Mouse (Mus musculus) natural killer cell, adult 2 months (primary cell): ENCODE measurements at regions not wholly inside any gene's neighbourhood (a gene's known extent, or its start where the extent isn't known, plus 50 kb on each side); places are given as distances from the start of the nearest gene placed in this dataset.

ENCODE experiments used
- DNase-seq, 2 experiments: peaks; one replicate each; pipeline ENCODE4 v3.0.0; 2022; ENCODE audit warnings: low spot score in 2 of 2

- no peak for DNase-seq
Observed at GRCm38 (mm10) chr16:30118876-30119275, 54.7 kb downstream of the Hes1 start.

- DNase-seq: no peak
Observed at GRCm38 (mm10) chr16:30120330-30121265, 56.4 kb downstream of the Hes1 start.

DNA sequence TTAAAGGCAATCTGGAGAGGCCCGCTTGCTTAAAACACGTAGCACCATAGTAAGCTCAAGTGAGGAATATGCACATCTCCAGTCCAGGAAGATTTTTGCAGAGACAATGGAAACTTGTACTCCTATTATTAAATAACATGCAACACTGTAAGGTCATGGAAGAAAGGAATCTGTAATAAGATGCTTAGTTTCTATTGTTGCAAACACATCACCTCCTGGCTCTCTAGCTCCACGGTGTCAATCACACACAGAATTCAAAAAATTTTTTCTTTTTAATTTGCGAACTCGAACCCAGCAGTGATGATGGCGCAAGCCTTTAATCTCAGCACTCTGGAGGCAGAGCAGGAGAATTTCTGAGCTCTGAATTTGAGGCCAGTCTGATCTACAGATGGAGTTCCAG, 57.4 kb downstream of the Hes1 start:
- no peak for DNase-seq

DNA sequence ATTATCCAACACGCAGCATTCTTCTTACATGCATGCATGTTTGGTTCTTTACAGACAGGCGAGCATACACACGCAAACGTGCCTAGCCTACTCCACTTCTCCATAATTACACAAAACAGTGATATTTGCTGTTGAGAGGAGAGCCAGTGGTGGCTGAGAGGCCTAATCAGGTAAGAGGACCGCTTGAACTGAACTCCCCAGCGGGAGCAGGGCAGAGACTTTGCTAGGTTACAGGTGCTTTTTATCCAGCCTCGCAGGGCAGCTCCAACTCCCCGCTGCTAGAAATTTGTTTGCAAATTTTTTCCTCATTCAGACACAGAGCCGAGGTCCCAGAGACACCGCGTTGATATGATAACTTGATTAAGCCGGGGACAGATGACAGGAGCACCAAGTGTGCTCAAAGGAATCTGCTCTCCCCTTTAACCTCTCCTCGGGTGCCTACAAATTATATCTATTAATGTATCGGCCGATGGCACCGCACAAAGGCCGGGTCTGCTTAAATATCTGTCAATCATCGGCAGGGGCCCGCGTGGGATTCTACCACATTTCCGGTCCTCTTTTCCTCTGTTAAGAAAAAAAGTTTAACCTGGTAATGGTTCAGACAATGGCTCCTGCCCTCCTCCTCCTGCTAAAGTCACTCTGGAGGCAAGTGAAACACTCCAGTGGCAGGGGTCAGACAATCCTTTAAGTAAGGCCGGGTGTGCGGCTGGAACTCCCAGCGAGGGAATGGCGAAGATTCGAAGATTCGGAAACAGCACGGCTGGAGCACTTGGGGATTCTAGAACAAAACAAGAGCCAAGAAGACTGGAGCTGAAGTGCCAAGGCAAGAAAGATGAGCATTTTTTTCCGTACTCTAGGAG, 58.3 kb downstream of the Hes1 start:
- no peak for DNase-seq

DNA sequence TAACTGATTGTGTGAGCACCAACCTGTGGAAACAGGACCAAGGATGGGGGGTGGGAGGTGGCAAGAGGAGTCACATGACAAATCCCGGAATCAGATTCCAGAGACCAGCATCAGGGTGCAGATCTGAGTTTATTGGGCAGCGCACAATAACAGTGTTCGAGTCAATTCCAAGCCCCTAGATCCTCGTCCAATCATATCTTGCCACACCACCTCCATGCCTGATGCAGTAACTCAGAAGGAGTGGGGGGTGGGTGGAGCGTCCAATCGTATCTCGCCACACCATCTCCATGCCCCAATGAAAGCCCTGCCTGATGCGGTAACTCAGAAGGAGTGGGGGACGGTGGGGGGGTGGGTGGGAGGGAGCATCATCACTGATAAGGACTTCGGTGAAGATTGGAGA, 62.8 kb downstream of the Hes1 start:
- DNase-seq: no peak

DNA sequence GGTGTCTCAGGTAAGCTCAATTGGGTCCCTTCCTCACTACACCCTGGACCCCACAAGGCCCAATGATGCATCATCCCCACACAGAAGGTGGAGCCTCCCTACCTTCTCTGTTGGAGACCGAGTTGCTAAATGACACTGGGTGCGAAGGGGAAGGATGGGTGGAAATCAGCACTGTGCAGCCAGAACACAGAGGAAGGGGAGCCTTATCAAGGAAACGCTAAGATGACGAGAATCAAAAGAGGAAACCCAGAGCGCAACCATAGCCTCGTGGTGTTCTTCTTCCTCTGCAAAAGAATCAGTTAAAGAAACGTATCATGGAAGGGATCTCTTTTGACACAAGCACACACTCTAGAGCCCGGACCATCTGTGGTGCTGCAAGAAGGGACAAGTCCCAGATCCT, 64.6 kb downstream of the Hes1 start:
- no peak for DNase-seq

GRCm38 (mm10) chr16:30129218-30130112, 65.3 kb downstream of the Hes1 start:
- DNase-seq: no peak

- no peak for DNase-seq
Observed at GRCm38 (mm10) chr16:30130113-30130471, 65.9 kb downstream of the Hes1 start.

GRCm38 (mm10) chr16:30132086-30132485, 67.9 kb downstream of the Hes1 start:
- DNase-seq: no peak

- no peak for DNase-seq
Observed at GRCm38 (mm10) chr16:30134642-30135165, 70.5 kb downstream of the Hes1 start.

DNA sequence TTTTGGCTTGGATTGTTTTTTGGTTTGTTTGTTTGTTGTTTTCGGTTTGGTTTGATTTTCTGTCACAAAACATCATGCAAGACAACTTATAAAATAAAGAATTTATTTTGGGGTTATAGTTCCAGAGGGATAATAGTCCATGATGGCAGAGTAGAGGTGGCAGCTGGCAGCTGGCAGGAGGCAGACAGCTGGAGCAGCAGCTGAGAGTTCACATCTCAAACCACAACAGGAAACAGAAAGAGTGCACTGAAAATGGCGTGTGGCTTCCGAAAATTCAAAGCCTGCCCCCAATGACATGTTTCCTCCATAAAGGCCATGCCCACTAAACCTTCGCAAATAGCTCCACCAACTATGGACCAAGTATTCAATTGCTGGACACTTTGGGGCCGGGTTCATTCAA, 72.7 kb downstream of the Hes1 start:
- DNase-seq: no peak

- no peak for DNase-seq
Observed at GRCm38 (mm10) chr16:30137812-30138211, 73.6 kb downstream of the Hes1 start.

DNA sequence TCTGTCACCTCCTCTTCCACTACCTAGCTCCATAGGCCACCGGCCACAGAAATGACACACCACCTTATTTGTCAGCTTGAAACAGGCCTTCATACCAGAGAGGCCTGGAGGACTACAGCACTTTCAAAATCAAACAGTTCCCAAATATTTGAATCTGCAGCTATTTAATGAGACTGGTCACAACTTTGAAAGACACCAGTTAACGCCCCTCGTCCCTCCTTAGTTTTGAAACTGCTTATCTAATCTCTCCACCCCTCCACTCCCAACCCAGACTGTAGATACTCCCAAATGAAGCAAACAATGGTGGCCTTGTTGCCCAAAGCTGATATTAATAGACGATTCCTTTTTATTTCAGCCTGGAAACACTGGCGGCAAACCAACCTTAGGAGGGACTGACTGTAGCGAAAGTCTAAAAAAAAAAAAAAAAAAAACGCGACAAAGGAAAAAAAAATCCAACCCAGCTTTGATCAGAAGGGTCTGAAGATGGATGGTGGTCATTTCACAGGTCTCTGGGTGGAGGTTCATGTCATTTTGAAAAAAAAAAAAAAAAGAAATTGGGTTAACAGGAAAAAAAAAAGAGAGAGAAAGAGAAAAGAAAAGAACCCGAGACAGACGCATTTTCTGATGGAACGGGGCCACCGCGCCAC, 80.8 kb downstream of the Hes1 start:
- DNase-seq: no peak

GRCm38 (mm10) chr16:30145465-30146207, 81.5 kb downstream of the Hes1 start:
- DNase-seq: peak; percentile 62 to 67

DNA sequence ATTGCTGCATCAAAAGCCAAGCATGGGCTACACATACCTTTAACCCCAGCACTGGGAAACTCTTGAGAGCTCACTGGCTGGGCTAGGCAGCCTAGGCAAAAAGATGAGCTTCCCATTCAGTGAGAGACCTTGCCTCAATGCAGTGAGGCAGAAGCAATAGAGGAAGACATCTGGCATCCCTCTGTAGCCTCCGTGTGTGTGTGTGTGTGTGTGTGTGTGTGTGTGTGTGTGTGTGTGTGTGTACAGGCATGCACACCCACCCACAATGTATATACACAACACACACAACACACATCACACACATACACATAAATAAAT, 82.0 kb downstream of the Hes1 start:
- no peak for DNase-seq

- no peak for DNase-seq
Observed at GRCm38 (mm10) chr16:30147296-30147695, 83.1 kb downstream of the Hes1 start.

GRCm38 (mm10) chr16:30151104-30151503, 86.9 kb downstream of the Hes1 start:
- no peak for DNase-seq

DNA sequence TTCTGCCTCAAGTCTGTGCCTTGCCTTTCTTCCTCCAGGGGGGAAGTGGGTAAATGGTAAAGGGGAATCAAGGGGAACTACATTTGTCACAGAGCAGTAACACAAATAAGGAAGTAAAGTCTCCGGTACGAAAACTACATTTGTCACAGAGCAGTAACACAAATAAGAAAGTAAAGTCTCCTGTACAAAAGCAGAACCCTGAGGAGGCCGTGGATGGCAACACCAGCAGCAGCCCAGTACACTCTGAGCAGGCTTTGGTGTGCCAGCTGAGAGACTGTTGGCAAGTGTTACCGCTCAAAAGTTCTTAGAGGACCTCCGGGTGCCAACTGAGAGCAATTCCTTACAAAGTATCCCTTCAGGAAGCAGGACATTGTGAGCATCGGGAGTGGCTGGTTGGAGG, 90.9 kb downstream of the Hes1 start:
- no peak for DNase-seq

DNA sequence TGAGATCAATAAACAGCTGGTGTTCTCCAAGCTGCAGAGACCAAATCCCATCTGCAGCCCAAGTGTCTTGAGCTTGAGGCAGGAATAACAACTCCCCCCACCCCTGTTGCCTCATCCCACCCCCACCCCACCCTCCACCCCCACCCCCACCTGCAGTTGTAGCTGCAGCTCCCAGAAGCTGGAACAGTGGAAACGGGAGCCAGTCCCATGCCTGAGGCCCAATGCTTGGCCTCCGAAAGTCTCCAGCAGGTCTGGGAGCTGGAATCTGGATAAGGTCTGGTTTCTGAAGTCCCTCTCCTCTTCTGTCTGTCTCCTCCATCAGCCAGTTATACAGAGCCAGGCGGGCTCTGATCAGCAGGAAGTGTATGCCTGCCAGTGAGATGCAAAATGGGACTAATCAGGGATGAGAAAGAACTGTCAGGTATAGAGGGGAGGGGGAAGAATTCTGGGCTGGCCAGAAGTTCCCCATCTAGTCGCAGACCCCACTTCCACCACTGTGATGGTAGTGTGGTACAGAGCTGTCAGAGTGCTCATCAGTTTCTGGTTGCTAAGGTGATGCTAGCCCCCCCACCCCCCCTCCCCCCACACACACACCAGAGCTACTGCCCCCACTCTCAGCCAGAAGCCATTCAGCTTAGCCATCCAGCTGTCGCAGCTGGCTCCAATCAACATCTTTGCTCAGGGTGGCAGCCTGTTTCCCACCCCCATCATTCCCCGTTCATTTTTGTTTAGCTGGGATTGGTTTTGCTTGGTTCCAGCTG, 91.5 kb downstream of the Hes1 start:
- no peak for DNase-seq

- no peak for DNase-seq
Observed at GRCm38 (mm10) chr16:30158184-30158583, 94.0 kb downstream of the Hes1 start.
